Mouse (Mus musculus): ENCODE data around the gene Ube2d1.

DNA sequence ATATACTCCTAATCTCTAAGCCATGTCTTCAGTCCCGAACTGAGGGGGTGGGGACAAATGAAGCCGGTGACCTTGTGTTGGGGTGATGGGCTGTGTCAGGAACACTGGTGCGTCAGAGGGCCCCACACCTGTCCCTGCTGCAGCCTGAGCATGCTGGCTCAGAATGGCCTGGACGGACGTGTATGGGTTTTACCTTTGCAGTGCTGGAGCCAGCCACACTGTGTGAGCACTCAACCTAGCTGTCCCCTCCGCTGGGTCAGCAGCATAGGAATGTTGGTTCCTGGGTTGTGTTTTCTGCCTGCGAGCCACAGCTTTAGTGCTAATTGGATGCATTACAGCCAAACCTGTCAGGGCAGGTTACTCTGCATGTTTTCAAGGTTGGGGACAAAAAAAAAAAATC is 41.1 kb upstream of the Ube2d1 start:
- TF ChIP-seq CTCF (IDR thresholded peaks at IDR 0.05; ENCODE audit: control insufficient read depth, insufficient read depth, insufficient replicate concordance, low read depth, low read length) (no peak), POLR2A (IDR thresholded peaks at IDR 0.05; ENCODE audit: control insufficient read depth, low read depth, low read length) (no peak)
